Mouse (Mus musculus) erythroblast, embryonic 14.5 days (primary cell): ENCODE measurements around the gene Rd3.

Experiments
- GATA1 ChIP-seq: IDR thresholded peaks from 2 replicates; pipeline ENCODE4 v1.6.1; 2012; ENCODE audit warnings: low read length, inconsistent platforms, mixed read lengths
- TAL1 ChIP-seq: IDR thresholded peaks from 3 replicates; pipeline ENCODE4 v1.6.1; 2012; ENCODE audit warnings: low read length, inconsistent platforms, mixed read lengths

DNA sequence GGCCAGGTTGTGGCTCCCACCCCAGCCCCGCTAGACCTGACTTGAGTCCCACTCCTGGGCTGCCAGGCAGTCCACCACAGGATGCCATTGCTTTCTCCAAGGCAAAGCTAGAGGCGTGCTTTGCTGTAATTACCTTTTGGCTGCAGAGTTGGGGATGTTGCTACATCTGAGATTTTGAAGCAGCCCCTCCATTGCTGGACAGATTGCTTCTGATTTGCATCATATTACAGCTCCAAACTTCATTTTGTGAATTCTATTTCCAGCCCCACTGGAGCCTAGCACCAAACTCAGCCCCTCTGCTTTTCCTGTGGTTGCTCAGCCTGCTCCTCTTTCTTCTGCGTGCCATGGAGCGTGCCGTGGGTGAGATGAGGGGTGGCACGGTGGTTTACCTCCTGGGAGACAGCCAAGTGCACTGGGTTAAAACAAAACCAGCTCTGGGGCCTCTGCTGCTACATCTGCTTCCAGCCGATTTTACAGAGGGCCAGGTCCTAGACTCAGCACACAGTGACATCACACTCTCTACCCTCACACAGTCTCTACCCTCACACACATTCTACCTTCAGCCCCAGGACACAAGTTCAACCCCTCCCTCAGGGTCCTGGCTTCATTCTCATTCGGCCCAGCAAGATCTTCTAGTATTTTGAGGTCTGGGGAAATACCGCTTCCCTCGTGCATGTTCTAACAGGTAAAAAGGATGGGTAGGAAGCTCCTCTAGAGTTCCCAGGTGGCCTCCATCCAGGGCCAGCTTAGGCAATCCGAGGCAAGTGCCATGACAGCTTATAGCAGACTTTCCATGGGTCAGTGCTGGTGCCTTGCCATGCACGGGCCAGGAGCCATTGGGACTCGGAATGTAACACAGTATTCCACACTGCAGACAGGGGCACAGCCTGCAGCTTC lies 2.4 kb upstream of the Rd3 start:
- TF ChIP-seq GATA1: no peak
- no peak for TF ChIP-seq TAL1
